Mouse (Mus musculus): ENCODE results near the gene Unc13a. TPM values are rescaled to one million over a fixed set of nuclear protein-coding genes. Genes with fewer than 3 reads are reported as not detected.

The Unc13a gene
- polyA plus RNA-seq, 1 experiment from 2014 or later = 1.2 TPM

DNA sequence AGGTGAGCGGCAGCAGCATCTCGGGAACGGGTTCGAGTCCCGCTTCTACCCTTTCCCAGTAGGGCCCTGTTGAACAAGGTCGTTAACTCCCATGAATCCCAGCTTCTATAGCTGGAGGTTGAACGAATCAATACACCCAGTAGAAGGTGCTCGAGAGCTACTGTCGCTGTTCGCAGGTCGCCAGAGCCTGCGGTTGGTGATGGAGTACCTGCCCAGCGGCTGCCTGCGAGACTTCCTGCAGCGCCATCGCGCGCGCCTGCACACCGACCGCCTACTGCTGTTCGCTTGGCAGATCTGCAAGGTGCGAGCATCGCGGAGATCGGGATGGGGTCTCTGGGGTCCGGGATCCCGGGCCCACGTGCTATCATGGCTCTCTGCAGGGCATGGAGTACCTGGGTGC is 14.0 kb upstream of the Unc13a start:
- no peak for ATAC-seq (replicated peaks; ENCODE audit: insufficient number of reproducible peaks, low FRiP score, low TSS enrichment, low read depth)
- Histone ChIP-seq H3K36me3 (replicated peaks; ENCODE audit: control insufficient read depth, insufficient read depth, low read depth, low read length) (no peaks in the 10 kb centered on the region), H3K27me3 (ENCODE audit: control insufficient read depth, insufficient read depth, low read length) (peaks cover 100% of the 10 kb centered on the region), H3K9ac (replicated peaks; ENCODE audit: low read length) (no peak overlapping the region), H3K4me1 (ENCODE audit: control insufficient read depth, insufficient read depth, low read length) (peaks cover under 1% of the 10 kb centered on the region), H3K4me2 (ENCODE audit: low read depth, low read length) (peak overlapping the region; percentile 26), H3K4me3 (ENCODE audit: low read depth, low read length) (0 out of 2 replicates have a peak overlapping the region, but pooled peaks have one; percentile 11), H3K27ac (replicated peaks; ENCODE audit: low read depth, low read length) (no peak overlapping the region), H3K9me3 (replicated peaks; ENCODE audit: control insufficient read depth, low read length) (no peaks in the 10 kb centered on the region)
- 2% methylated on average over 29 of the region's 29 CpGs for WGBS
- peak; percentile 35 for DNase-seq (ENCODE audit: low spot score)

- Histone ChIP-seq H3K36me3 (replicated peaks; ENCODE audit: control insufficient read depth, insufficient read depth, low read depth, low read length) (no peaks in the 10 kb centered on the region), H3K9me3 (replicated peaks; ENCODE audit: control insufficient read depth, low read length) (no peaks in the 10 kb centered on the region), H3K4me3 (ENCODE audit: low read depth, low read length) (no peak overlapping the region), H3K9ac (replicated peaks; ENCODE audit: low read length) (no peak overlapping the region), H3K27ac (replicated peaks; ENCODE audit: low read depth, low read length) (no peak overlapping the region), H3K4me1 (ENCODE audit: control insufficient read depth, insufficient read depth, low read length) (peaks cover 3% of the 10 kb centered on the region), H3K27me3 (ENCODE audit: control insufficient read depth, insufficient read depth, low read length) (peaks cover 98% of the 10 kb centered on the region), H3K4me2 (ENCODE audit: low read depth, low read length) (no peak overlapping the region)
- WGBS = 11% methylated on average over 10 of the region's 10 CpGs
- DNase-seq (ENCODE audit: low spot score) = no peak
- ATAC-seq (replicated peaks; ENCODE audit: insufficient number of reproducible peaks, low FRiP score, low TSS enrichment, low read depth) = no peak
These were observed 13.1 kb upstream of the Unc13a start for GRCm38 (mm10) chr8:71684701-71685100.

- DNase-seq (ENCODE audit: low spot score) = no peak
- no peak overlapping the region for H3K27ac ChIP-seq (replicated peaks; ENCODE audit: low read depth, low read length)
- WGBS = 62% methylated on average over 12 of the region's 12 CpGs
- H3K9ac ChIP-seq (replicated peaks; ENCODE audit: low read length) = no peak overlapping the region
- H3K9me3 ChIP-seq (replicated peaks; ENCODE audit: control insufficient read depth, low read length) = no peaks in the 10 kb centered on the region
- no peak for ATAC-seq (replicated peaks; ENCODE audit: insufficient number of reproducible peaks, low FRiP score, low TSS enrichment, low read depth)
- H3K4me1 ChIP-seq (ENCODE audit: control insufficient read depth, insufficient read depth, low read length) = peaks cover 3% of the 10 kb centered on the region
- H3K4me2 ChIP-seq (ENCODE audit: low read depth, low read length) = no peak overlapping the region
- no peaks in the 10 kb centered on the region for H3K36me3 ChIP-seq (replicated peaks; ENCODE audit: control insufficient read depth, insufficient read depth, low read depth, low read length)
- H3K4me3 ChIP-seq (ENCODE audit: low read depth, low read length) = no peak overlapping the region
- peaks cover 98% of the 10 kb centered on the region for H3K27me3 ChIP-seq (ENCODE audit: control insufficient read depth, insufficient read depth, low read length)
These were observed 11.3 kb upstream of the Unc13a start for GRCm38 (mm10) chr8:71682832-71683231.

DNA sequence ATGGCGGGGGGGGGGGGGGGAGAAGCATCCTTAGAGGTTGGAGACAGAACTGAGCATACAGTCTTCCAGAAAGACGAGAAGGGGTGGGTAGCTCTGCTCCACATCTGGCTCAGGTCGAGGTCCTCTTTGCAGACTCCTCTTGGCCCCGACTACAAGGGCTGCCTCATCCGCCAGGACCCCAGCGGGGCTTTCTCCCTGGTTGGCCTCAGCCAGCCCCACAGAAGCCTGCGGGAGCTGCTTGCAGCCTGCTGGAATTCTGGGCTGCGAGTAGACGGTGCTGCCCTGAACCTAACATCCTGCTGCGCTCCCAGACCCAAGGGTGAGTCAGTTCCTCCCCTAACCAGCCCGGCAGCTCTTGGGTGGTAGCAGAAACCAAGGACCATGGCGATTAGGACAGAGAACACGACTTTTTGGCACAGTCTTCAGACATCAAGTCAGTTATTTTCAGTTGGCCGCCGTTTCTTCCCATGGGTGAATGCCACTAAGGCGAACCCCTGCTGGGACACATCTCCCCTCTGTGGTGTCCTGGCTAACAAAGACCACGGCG is 9.9 kb upstream of the Unc13a start:
- DNase-seq (ENCODE audit: low spot score) = no peak
- H3K9me3 ChIP-seq (replicated peaks; ENCODE audit: control insufficient read depth, low read length) = no peaks in the 10 kb centered on the region
- WGBS = 1% methylated on average over 18 of the region's 18 CpGs

GRCm38 (mm10) chr8:71680471-71680870 is 8.9 kb upstream of the Unc13a start:
- H3K9ac ChIP-seq (replicated peaks; ENCODE audit: low read length) = no peak overlapping the region
- H3K4me1 ChIP-seq (ENCODE audit: control insufficient read depth, insufficient read depth, low read length) = peaks cover 3% of the 10 kb centered on the region
- no peak overlapping the region for H3K4me3 ChIP-seq (ENCODE audit: low read depth, low read length)
- no peak for DNase-seq (ENCODE audit: low spot score)
- ATAC-seq (replicated peaks; ENCODE audit: insufficient number of reproducible peaks, low FRiP score, low TSS enrichment, low read depth) = no peak
- H3K27ac ChIP-seq (replicated peaks; ENCODE audit: low read depth, low read length) = no peak overlapping the region
- H3K9me3 ChIP-seq (replicated peaks; ENCODE audit: control insufficient read depth, low read length) = no peaks in the 10 kb centered on the region
- WGBS = 2% methylated on average over 21 of the region's 21 CpGs
- H3K36me3 ChIP-seq (replicated peaks; ENCODE audit: control insufficient read depth, insufficient read depth, low read depth, low read length) = no peaks in the 10 kb centered on the region
- H3K4me2 ChIP-seq (ENCODE audit: low read depth, low read length) = peak overlapping the region; percentile 10; the same call in 1 of the 2 replicates
- peaks cover 82% of the 10 kb centered on the region for H3K27me3 ChIP-seq (ENCODE audit: control insufficient read depth, insufficient read depth, low read length)

More for the DNA sequence above, 9.9 kb upstream of the Unc13a start:
- Histone ChIP-seq H3K27ac (replicated peaks; ENCODE audit: low read depth, low read length) (no peak overlapping the region), H3K36me3 (replicated peaks; ENCODE audit: control insufficient read depth, insufficient read depth, low read depth, low read length) (no peaks in the 10 kb centered on the region), H3K4me2 (ENCODE audit: low read depth, low read length) (no peak overlapping the region), H3K9ac (replicated peaks; ENCODE audit: low read length) (no peak overlapping the region), H3K4me3 (ENCODE audit: low read depth, low read length) (no peak overlapping the region), H3K4me1 (ENCODE audit: control insufficient read depth, insufficient read depth, low read length) (peaks cover 3% of the 10 kb centered on the region), H3K27me3 (ENCODE audit: control insufficient read depth, insufficient read depth, low read length) (peaks cover 89% of the 10 kb centered on the region)
- no peak for ATAC-seq (replicated peaks; ENCODE audit: insufficient number of reproducible peaks, low FRiP score, low TSS enrichment, low read depth)

GRCm38 (mm10) chr8:71679550-71680168 is 8.1 kb upstream of the Unc13a start:
- peak overlapping the region; percentile 6; the same call in 1 of the 2 replicates for H3K4me3 ChIP-seq (ENCODE audit: low read depth, low read length)
- DNase-seq (ENCODE audit: low spot score) = no peak
- peak overlapping the region; percentile 40 for H3K4me2 ChIP-seq (ENCODE audit: low read depth, low read length)
- no peaks in the 10 kb centered on the region for H3K9me3 ChIP-seq (replicated peaks; ENCODE audit: control insufficient read depth, low read length)
- WGBS = under 1% methylated on average over 44 of the region's 46 CpGs
- H3K27ac ChIP-seq (replicated peaks; ENCODE audit: low read depth, low read length) = no peak overlapping the region
- H3K9ac ChIP-seq (replicated peaks; ENCODE audit: low read length) = no peak overlapping the region
- peaks cover 3% of the 10 kb centered on the region for H3K4me1 ChIP-seq (ENCODE audit: control insufficient read depth, insufficient read depth, low read length)
- no peaks in the 10 kb centered on the region for H3K36me3 ChIP-seq (replicated peaks; ENCODE audit: control insufficient read depth, insufficient read depth, low read depth, low read length)
- no peak for ATAC-seq (replicated peaks; ENCODE audit: insufficient number of reproducible peaks, low FRiP score, low TSS enrichment, low read depth)
- peaks cover 77% of the 10 kb centered on the region for H3K27me3 ChIP-seq (ENCODE audit: control insufficient read depth, insufficient read depth, low read length)

GRCm38 (mm10) chr8:71679116-71679515 is 7.6 kb upstream of the Unc13a start:
- Histone ChIP-seq H3K9ac (replicated peaks; ENCODE audit: low read length) (no peak overlapping the region), H3K27me3 (ENCODE audit: control insufficient read depth, insufficient read depth, low read length) (peaks cover 71% of the 10 kb centered on the region), H3K4me1 (ENCODE audit: control insufficient read depth, insufficient read depth, low read length) (peaks cover 3% of the 10 kb centered on the region), H3K4me3 (ENCODE audit: low read depth, low read length) (no peak overlapping the region), H3K27ac (replicated peaks; ENCODE audit: low read depth, low read length) (no peak overlapping the region), H3K36me3 (replicated peaks; ENCODE audit: control insufficient read depth, insufficient read depth, low read depth, low read length) (no peaks in the 10 kb centered on the region), H3K9me3 (replicated peaks; ENCODE audit: control insufficient read depth, low read length) (no peaks in the 10 kb centered on the region), H3K4me2 (ENCODE audit: low read depth, low read length) (peak overlapping the region; percentile 40)
- DNase-seq (ENCODE audit: low spot score) (no peak), ATAC-seq (replicated peaks; ENCODE audit: insufficient number of reproducible peaks, low FRiP score, low TSS enrichment, low read depth) (no peak)
- 12% methylated on average over 16 of the region's 16 CpGs for WGBS

GRCm38 (mm10) chr8:71678216-71678615 is 6.7 kb upstream of the Unc13a start:
- DNase-seq (ENCODE audit: low spot score) (no peak), ATAC-seq (replicated peaks; ENCODE audit: insufficient number of reproducible peaks, low FRiP score, low TSS enrichment, low read depth) (no peak)
- Histone ChIP-seq H3K36me3 (replicated peaks; ENCODE audit: control insufficient read depth, insufficient read depth, low read depth, low read length) (no peaks in the 10 kb centered on the region), H3K27ac (replicated peaks; ENCODE audit: low read depth, low read length) (no peak overlapping the region), H3K27me3 (ENCODE audit: control insufficient read depth, insufficient read depth, low read length) (peaks cover 62% of the 10 kb centered on the region), H3K4me3 (ENCODE audit: low read depth, low read length) (no peak overlapping the region), H3K9me3 (replicated peaks; ENCODE audit: control insufficient read depth, low read length) (no peaks in the 10 kb centered on the region), H3K4me2 (ENCODE audit: low read depth, low read length) (no peak overlapping the region), H3K9ac (replicated peaks; ENCODE audit: low read length) (no peak overlapping the region), H3K4me1 (ENCODE audit: control insufficient read depth, insufficient read depth, low read length) (peaks cover 3% of the 10 kb centered on the region)
- 46% methylated on average over 4 of the region's 4 CpGs for WGBS

Measured in embryonic facial prominence, embryonic 11.5 days (tissue).